Mouse (Mus musculus) bone marrow, adult 2 months (tissue): ENCODE data around the gene Zfc3h1. TPM values are rescaled to one million over a fixed set of nuclear protein-coding genes. Genes with fewer than 3 reads are reported as not detected.

Experiments
- H3K27ac ChIP-seq: fragments of 200-500 bp; 2 replicates; pipeline ENCODE4 v1.5.1; 2012; ENCODE audit warnings: low read depth, mild to moderate bottlenecking, control low read depth, inconsistent platforms, low read length; ENCODE audit not compliant: control insufficient read depth, poor library complexity, insufficient read depth
- H3K4me1 ChIP-seq: fragments of 200-500 bp; 2 replicates; pipeline ENCODE4 v1.6.1; 2011; ENCODE audit warnings: low read length; ENCODE audit not compliant: control insufficient read depth, insufficient read depth
- H3K4me3 ChIP-seq: fragments of 200-500 bp; replicated peaks from 2 replicates; pipeline ENCODE3; 2011; ENCODE audit warnings: mild to moderate bottlenecking, low read depth, low read length, control low read depth; ENCODE audit not compliant: control insufficient read depth
- CTCF ChIP-seq: fragments of 200-500 bp; IDR thresholded peaks from 2 replicates; pipeline ENCODE4 v1.5.1; 2011; ENCODE audit warnings: low read length, control low read depth; ENCODE audit not compliant: control insufficient read depth, insufficient read depth
- POLR2A ChIP-seq: fragments of 200-500 bp; IDR thresholded peaks from 2 replicates; pipeline ENCODE4 v1.6.1; 2011; ENCODE audit warnings: low read depth, mild to moderate bottlenecking, control low read depth, low read length, borderline replicate concordance; ENCODE audit not compliant: control insufficient read depth
- WGBS: fragments of 180-500 bp; shearing (Covaris S2); methylation state at CpG from one replicate; pipeline ENCODE4 v1.1.7; 2018; 5-methylcytosine and 5-hydroxymethylcytosine counted together
- polyA plus RNA-seq: library from polyadenylated mRNA; stranded (reverse); fragments of >200 nt; gene quantifications from 2 replicates; pipeline ENCODE4 v1.2.4, GENCODE M21; 2011; ENCODE audit warnings: low replicate concordance; ENCODE audit not compliant: missing spikeins, insufficient read depth, insufficient read length

The Zfc3h1 gene
- 31.1 and 36.1 TPM in 2 replicates for polyA plus RNA-seq

- under 1% methylated on average over 65 of the region's 65 CpGs for WGBS
- peak; percentile 97 for TF ChIP-seq POLR2A
- peak; percentile 75 for TF ChIP-seq CTCF
- Histone ChIP-seq H3K4me3 (peak within 1 kb of the TSS; percentile 92), H3K4me1 (no peaks in the 10 kb centered on the region), H3K27ac (peak within 1 kb of the TSS; percentile 98)
Observed at GRCm38 (mm10) chr10:115384221-115385017, at the start of gene Zfc3h1, which contains the start of gene Thap2. Gene Zfc3h1, plus strand, starts transcription at chr10:115384959. Gene Thap2, minus strand, starts transcription at chr10:115384443.

- Histone ChIP-seq H3K27ac (no peak overlapping the region), H3K4me3 (no peak overlapping the region), H3K4me1 (no peaks in the 10 kb centered on the region)
- TF ChIP-seq POLR2A, result no peak
- TF ChIP-seq CTCF, result no peak
- WGBS, result 86% methylated on average over 4 of the region's 4 CpGs
Observed at GRCm38 (mm10) chr10:115336901-115337300, 47.9 kb upstream of the Zfc3h1 start.

- H3K4me3 ChIP-seq, result no peak overlapping the region
- no peaks in the 10 kb centered on the region for H3K4me1 ChIP-seq
- TF ChIP-seq POLR2A (no peak), CTCF (no peak)
- H3K27ac ChIP-seq, result no peak overlapping the region
- WGBS, result 72% methylated on average over 7 of the region's 7 CpGs
Observed at GRCm38 (mm10) chr10:115339820-115340328, 44.9 kb upstream of the Zfc3h1 start.

- no peak overlapping the region for H3K27ac ChIP-seq
- no peak overlapping the region for H3K4me3 ChIP-seq
- WGBS, result 51% methylated on average over 4 of the region's 4 CpGs
- no peak for TF ChIP-seq CTCF
- TF ChIP-seq POLR2A, result no peak
- no peaks in the 10 kb centered on the region for H3K4me1 ChIP-seq
Observed at GRCm38 (mm10) chr10:115342771-115343425, 41.9 kb upstream of the Zfc3h1 start.

- no peak overlapping the region for H3K4me3 ChIP-seq
- no peaks in the 10 kb centered on the region; the same call in 1 of the 2 replicates for H3K4me1 ChIP-seq
- TF ChIP-seq CTCF (no peak), POLR2A (no peak)
- no peak overlapping the region for H3K27ac ChIP-seq
Observed at GRCm38 (mm10) chr10:115346444-115346843, 38.3 kb upstream of the Zfc3h1 start.

- TF ChIP-seq POLR2A, result no peak
- Histone ChIP-seq H3K27ac (no peak overlapping the region), H3K4me1 (no peaks in the 10 kb centered on the region; the same call in 1 of the 2 replicates), H3K4me3 (no peak overlapping the region)
- WGBS, result 84% methylated on average over 6 of the region's 6 CpGs
Observed at GRCm38 (mm10) chr10:115348131-115348530, 36.6 kb upstream of the Zfc3h1 start.

GRCm38 (mm10) chr10:115349029-115349428 is 35.7 kb upstream of the Zfc3h1 start:
- Histone ChIP-seq H3K27ac (no peak overlapping the region), H3K4me3 (no peak overlapping the region), H3K4me1 (no peaks in the 10 kb centered on the region; the same call in 1 of the 2 replicates)
- TF ChIP-seq CTCF (no peak), POLR2A (no peak)
- WGBS, result 89% methylated on average over 10 of the region's 10 CpGs

GRCm38 (mm10) chr10:115349509-115349908 is 35.2 kb upstream of the Zfc3h1 start:
- no peaks in the 10 kb centered on the region; the same call in 1 of the 2 replicates for H3K4me1 ChIP-seq
- TF ChIP-seq POLR2A (no peak), CTCF (no peak)
- WGBS, result 87% methylated on average over 7 of the region's 7 CpGs
- H3K27ac ChIP-seq, result no peak overlapping the region
- H3K4me3 ChIP-seq, result no peak overlapping the region
